Mouse (Mus musculus): ENCODE measurements around the gene Mecom. TPM values are rescaled to one million over a fixed set of nuclear protein-coding genes. Genes with fewer than 3 reads are reported as not detected.

The Mecom gene
- polyA plus RNA-seq, 1 experiment: 1.8 TPM

DNA sequence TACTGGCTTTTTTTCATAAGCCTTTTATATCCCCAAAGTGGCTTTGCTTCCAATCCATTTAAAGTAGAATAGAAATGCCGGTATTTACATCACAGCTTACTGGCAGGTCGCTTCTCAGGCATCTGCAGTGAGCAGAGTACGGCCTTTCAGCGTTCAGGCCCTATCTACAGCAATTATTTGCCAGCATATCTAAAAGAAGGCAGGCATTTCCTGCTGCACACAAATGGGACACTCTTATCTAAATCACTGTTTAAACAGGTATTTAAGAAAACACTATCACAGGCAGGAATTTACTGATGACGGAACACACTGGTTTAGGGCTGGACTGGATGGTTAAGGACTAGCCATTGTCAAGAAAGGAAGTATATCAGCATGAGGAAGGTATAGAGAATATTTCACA is 301.9 kb downstream of the Mecom start:
- no peaks in the 10 kb centered on the region for H3K36me3 ChIP-seq (ENCODE audit: control insufficient read depth, insufficient read depth)
- TF ChIP-seq MYOD1 (IDR thresholded peaks at IDR 0.05; ENCODE audit: control insufficient read depth in 1 of 3, insufficient read length in 2 of 3, low read depth in 2 of 3) (no peak), POLR2A (IDR thresholded peaks at IDR 0.05; ENCODE audit: insufficient read length, low read depth) (no peak), TCF12 (IDR thresholded peaks at IDR 0.05; ENCODE audit: insufficient read depth, poor library complexity, severe bottlenecking) (no peak), SRF (IDR thresholded peaks at IDR 0.05; ENCODE audit: control insufficient read depth, insufficient read length, low read depth) (no peak), MAX (IDR thresholded peaks at IDR 0.05; ENCODE audit: low read depth) (no peak), REST (IDR thresholded peaks at IDR 0.05; ENCODE audit: insufficient read depth, insufficient read length) (no peak), CEBPB (IDR thresholded peaks at IDR 0.05; ENCODE audit: insufficient read depth, poor library complexity, severe bottlenecking) (no peak), MYOG (IDR thresholded peaks at IDR 0.05; ENCODE audit: control insufficient read depth in 1 of 3, insufficient read depth in 1 of 3, insufficient read length in 2 of 3, low read depth in 2 of 3) (no peak), E2F4 (IDR thresholded peaks at IDR 0.05; ENCODE audit: insufficient read depth) (no peak), POLR2AphosphoS2 (IDR thresholded peaks at IDR 0.05; ENCODE audit: insufficient read length, low read depth) (no peak), USF1 (IDR thresholded peaks at IDR 0.05; ENCODE audit: low read depth) (no peak), TCF3 (IDR thresholded peaks at IDR 0.05; ENCODE audit: insufficient read length, low read depth) (no peak)
- no peaks in the 10 kb centered on the region for H3K79me2 ChIP-seq (ENCODE audit: control insufficient read depth, insufficient read depth)
- H3ac ChIP-seq (ENCODE audit: control insufficient read depth, insufficient read length): no peak overlapping the region
- H3K27me3 ChIP-seq (ENCODE audit: control insufficient read depth, insufficient read depth, insufficient read length): no peaks in the 10 kb centered on the region
- no peak overlapping the region for H3K4me3 ChIP-seq
- no peak overlapping the region for H3K4me2 ChIP-seq (ENCODE audit: low read depth)

DNA sequence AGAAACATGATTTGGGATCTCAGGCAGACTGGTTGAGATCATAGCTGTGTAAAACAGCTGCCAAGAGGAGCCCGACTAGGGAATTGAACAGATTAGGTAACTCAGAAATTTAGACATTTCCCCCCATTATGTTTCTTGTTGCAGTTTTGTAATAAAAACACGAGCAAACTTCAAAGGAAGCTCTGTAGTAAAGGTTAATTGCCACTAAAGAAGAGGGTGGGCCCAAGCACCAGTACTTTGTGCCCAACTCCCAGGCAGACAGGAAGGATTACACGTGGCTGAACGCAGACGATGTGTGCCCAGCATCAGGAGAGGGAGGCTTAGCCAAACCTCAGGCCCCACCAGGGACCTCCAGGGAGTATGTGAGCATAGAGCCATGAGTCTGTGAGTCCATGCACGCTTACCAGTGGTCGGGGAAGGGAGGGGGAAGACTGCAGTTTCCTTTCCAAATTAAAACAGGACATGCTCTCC is 303.4 kb downstream of the Mecom start:
- no peak overlapping the region for H3K4me2 ChIP-seq (ENCODE audit: low read depth)
- H3K36me3 ChIP-seq (ENCODE audit: control insufficient read depth, insufficient read depth): no peaks in the 10 kb centered on the region
- TF ChIP-seq E2F4 (IDR thresholded peaks at IDR 0.05; ENCODE audit: insufficient read depth): no peak
- no peak for TF ChIP-seq POLR2A (IDR thresholded peaks at IDR 0.05; ENCODE audit: insufficient read length, low read depth)
- no peak for TF ChIP-seq REST (IDR thresholded peaks at IDR 0.05; ENCODE audit: insufficient read depth, insufficient read length)
- no peak for TF ChIP-seq USF1 (IDR thresholded peaks at IDR 0.05; ENCODE audit: low read depth)
- TF ChIP-seq POLR2AphosphoS2 (IDR thresholded peaks at IDR 0.05; ENCODE audit: insufficient read length, low read depth): no peak
- TF ChIP-seq MYOD1 (IDR thresholded peaks at IDR 0.05; ENCODE audit: control insufficient read depth in 1 of 3, insufficient read length in 2 of 3, low read depth in 2 of 3): no peak
- no peak for TF ChIP-seq MYOG (IDR thresholded peaks at IDR 0.05; ENCODE audit: control insufficient read depth in 1 of 3, insufficient read depth in 1 of 3, insufficient read length in 2 of 3, low read depth in 2 of 3)
- no peak for TF ChIP-seq MAX (IDR thresholded peaks at IDR 0.05; ENCODE audit: low read depth)
- TF ChIP-seq TCF3 (IDR thresholded peaks at IDR 0.05; ENCODE audit: insufficient read length, low read depth): no peak
- no peak for TF ChIP-seq SRF (IDR thresholded peaks at IDR 0.05; ENCODE audit: control insufficient read depth, insufficient read length, low read depth)
- TF ChIP-seq CEBPB (IDR thresholded peaks at IDR 0.05; ENCODE audit: insufficient read depth, poor library complexity, severe bottlenecking): no peak
- TF ChIP-seq TCF12 (IDR thresholded peaks at IDR 0.05; ENCODE audit: insufficient read depth, poor library complexity, severe bottlenecking): no peak
- no peaks in the 10 kb centered on the region for H3K79me2 ChIP-seq (ENCODE audit: control insufficient read depth, insufficient read depth)
- H3K4me3 ChIP-seq: no peak overlapping the region
- no peaks in the 10 kb centered on the region for H3K27me3 ChIP-seq (ENCODE audit: control insufficient read depth, insufficient read depth, insufficient read length)
- no peak overlapping the region for H3ac ChIP-seq (ENCODE audit: control insufficient read depth, insufficient read length)

- no peak overlapping the region for H3K4me3 ChIP-seq
- no peaks in the 10 kb centered on the region for H3K79me2 ChIP-seq (ENCODE audit: control insufficient read depth, insufficient read depth)
- H3K27me3 ChIP-seq (ENCODE audit: control insufficient read depth, insufficient read depth, insufficient read length): no peaks in the 10 kb centered on the region
- TF ChIP-seq MYOG (IDR thresholded peaks at IDR 0.05; ENCODE audit: control insufficient read depth in 1 of 3, insufficient read depth in 1 of 3, insufficient read length in 2 of 3, low read depth in 2 of 3) (no peak), REST (IDR thresholded peaks at IDR 0.05; ENCODE audit: insufficient read depth, insufficient read length) (no peak), MYOD1 (IDR thresholded peaks at IDR 0.05; ENCODE audit: control insufficient read depth in 1 of 3, insufficient read length in 2 of 3, low read depth in 2 of 3) (no peak), POLR2A (IDR thresholded peaks at IDR 0.05; ENCODE audit: insufficient read length, low read depth) (no peak)
- no peaks in the 10 kb centered on the region for H3K36me3 ChIP-seq (ENCODE audit: control insufficient read depth, insufficient read depth)
- no peak overlapping the region for H3K4me2 ChIP-seq (ENCODE audit: low read depth)
- H3ac ChIP-seq (ENCODE audit: control insufficient read depth, insufficient read length): no peak overlapping the region
Observed at GRCm38 (mm10) chr3:30243776-30244275, 304.0 kb downstream of the Mecom start.

DNA sequence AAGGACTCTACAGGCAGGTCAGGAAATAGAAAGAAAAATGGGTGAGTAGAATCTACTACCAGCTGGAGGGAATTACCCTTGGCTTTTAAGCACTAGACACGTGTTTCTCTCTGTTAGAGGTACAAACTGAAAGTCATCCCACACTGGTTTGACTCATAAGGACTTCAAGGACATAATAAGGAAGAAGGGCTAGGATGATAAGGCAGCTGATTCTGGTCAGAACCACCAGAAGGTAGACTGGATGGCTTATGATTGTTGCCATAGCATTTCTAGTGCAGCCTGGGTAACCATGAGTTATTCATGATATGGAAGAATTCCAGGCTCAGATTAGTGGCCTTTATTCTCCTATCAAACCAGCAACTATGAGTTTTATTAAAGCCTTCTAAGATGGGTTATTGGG is 308.4 kb downstream of the Mecom start:
- TF ChIP-seq MYOG (IDR thresholded peaks at IDR 0.05; ENCODE audit: control insufficient read depth in 1 of 3, insufficient read depth in 1 of 3, insufficient read length in 2 of 3, low read depth in 2 of 3) (no peak), TCF3 (IDR thresholded peaks at IDR 0.05; ENCODE audit: insufficient read length, low read depth) (no peak), E2F4 (IDR thresholded peaks at IDR 0.05; ENCODE audit: insufficient read depth) (no peak), USF1 (IDR thresholded peaks at IDR 0.05; ENCODE audit: low read depth) (no peak), MYOD1 (IDR thresholded peaks at IDR 0.05; ENCODE audit: control insufficient read depth in 1 of 3, insufficient read length in 2 of 3, low read depth in 2 of 3) (no peak), SRF (IDR thresholded peaks at IDR 0.05; ENCODE audit: control insufficient read depth, insufficient read length, low read depth) (no peak), TCF12 (IDR thresholded peaks at IDR 0.05; ENCODE audit: insufficient read depth, poor library complexity, severe bottlenecking) (no peak), POLR2AphosphoS2 (IDR thresholded peaks at IDR 0.05; ENCODE audit: insufficient read length, low read depth) (no peak), REST (IDR thresholded peaks at IDR 0.05; ENCODE audit: insufficient read depth, insufficient read length) (no peak), CEBPB (IDR thresholded peaks at IDR 0.05; ENCODE audit: insufficient read depth, poor library complexity, severe bottlenecking) (no peak), POLR2A (IDR thresholded peaks at IDR 0.05; ENCODE audit: insufficient read length, low read depth) (no peak), MAX (IDR thresholded peaks at IDR 0.05; ENCODE audit: low read depth) (no peak)
- Histone ChIP-seq H3K4me2 (ENCODE audit: low read depth) (no peak overlapping the region), H3ac (ENCODE audit: control insufficient read depth, insufficient read length) (no peak overlapping the region), H3K36me3 (ENCODE audit: control insufficient read depth, insufficient read depth) (no peaks in the 10 kb centered on the region), H3K79me2 (ENCODE audit: control insufficient read depth, insufficient read depth) (no peaks in the 10 kb centered on the region), H3K27me3 (ENCODE audit: control insufficient read depth, insufficient read depth, insufficient read length) (no peaks in the 10 kb centered on the region), H3K4me3 (no peak overlapping the region)
